Mouse (Mus musculus) CH12.LX (cell line): ENCODE results near the gene Plin2. TPM values are rescaled to one million over a fixed set of nuclear protein-coding genes. Genes with fewer than 3 reads are reported as not detected.
"Not testable (repeated sequence)": the region's sequence is repeated elsewhere in the genome, so short reads cannot be mapped to it uniquely, and the experiment has no call there.

Experiments used
- DNase-seq: peaks from one replicate; pipeline ENCODE4 v3.0.0-alpha.2; 2013; ENCODE audit errors: extremely low read depth
- H3K27ac ChIP-seq: 2 replicates; pipeline ENCODE4 v1.5.1; 2012; ENCODE audit warnings: low read depth, mild to moderate bottlenecking, control low read depth, moderate library complexity; ENCODE audit not compliant: insufficient read depth
- H3K27me3 ChIP-seq: replicated peaks from 2 replicates; pipeline ENCODE3; 2012; ENCODE audit warnings: inconsistent platforms
- H3K36me3 ChIP-seq, 2 experiments: replicated peaks in 1 of 2; 2 replicates each; pipeline versions ENCODE3 to v1.6.1; 2012; ENCODE audit warnings: inconsistent platforms in 1 of 2, low read length in 1 of 2, mild to moderate bottlenecking in 1 of 2, mixed read lengths in 1 of 2, moderate library complexity in 1 of 2; ENCODE audit not compliant: control insufficient read depth in 1 of 2, insufficient read depth in 1 of 2
- H3K4me1 ChIP-seq, 2 experiments: 2 replicates each; pipeline ENCODE4 v1.6.1; 2012; ENCODE audit warnings: inconsistent platforms in 1 of 2, moderate library complexity in 1 of 2; ENCODE audit not compliant: insufficient read depth in 2 of 2, control insufficient read depth in 1 of 2
- H3K4me2 ChIP-seq: 2 replicates; pipeline ENCODE4 v1.6.1; 2012; ENCODE audit warnings: low read depth, mild to moderate bottlenecking, control low read depth; ENCODE audit not compliant: poor library complexity, insufficient read depth, severe bottlenecking
- H3K4me3 ChIP-seq, 3 experiments: fragments of 150-350 bp in 1 of 3; sonication (generic) in 1 of 3; replicated peaks in 1 of 3; 2 replicates each; pipeline versions ENCODE3 to v1.5.1; 2011 to 2012; ENCODE audit warnings: low read depth in 2 of 3, low read length in 2 of 3, mild to moderate bottlenecking in 2 of 3, moderate library complexity in 2 of 3, control low read depth in 1 of 3, improper control_type of control experiment in 1 of 3, inconsistent platforms in 1 of 3, mixed read lengths in 1 of 3; ENCODE audit not compliant: poor library complexity in 1 of 3
- H3K79me2 ChIP-seq: replicated peaks from 2 replicates; pipeline ENCODE4 v1.6.1; 2012; ENCODE audit warnings: mild to moderate bottlenecking, moderate library complexity; ENCODE audit not compliant: control insufficient read depth, poor library complexity, insufficient read depth, severe bottlenecking; ENCODE audit errors: extremely low read depth
- H3K9ac ChIP-seq: 2 replicates; pipeline ENCODE4 v1.6.1; 2012; ENCODE audit warnings: low read depth, mild to moderate bottlenecking, control low read depth, moderate library complexity; ENCODE audit not compliant: insufficient read depth
- H3K9me3 ChIP-seq: replicated peaks from 2 replicates; pipeline ENCODE3; 2012; ENCODE audit warnings: low read length, inconsistent platforms, mixed read lengths
- CHD1 ChIP-seq: IDR thresholded peaks from 2 replicates; pipeline ENCODE4 v1.6.1; 2012; ENCODE audit warnings: low read depth, low read length, improper control_type of control experiment, inconsistent platforms
- CTCF ChIP-seq, 2 experiments: IDR thresholded peaks in 1 of 2; conservative IDR thresholded peaks in 1 of 2; 2 replicates each; pipeline ENCODE4 v1.5.1; 2011 to 2012; ENCODE audit warnings: low read depth in 2 of 2, low read length in 2 of 2, improper control_type of control experiment in 1 of 2, inconsistent platforms in 1 of 2, mild to moderate bottlenecking in 1 of 2, moderate library complexity in 1 of 2
- EP300 ChIP-seq: IDR thresholded peaks from 2 replicates; pipeline ENCODE4 v1.6.1; 2011; ENCODE audit warnings: low read length, improper control_type of control experiment
- ETS1 ChIP-seq: conservative IDR thresholded peaks from 2 replicates; pipeline ENCODE4 v1.6.1; 2012; ENCODE audit warnings: low read depth, mild to moderate bottlenecking, inconsistent platforms, low read length, improper control_type of control experiment, moderate library complexity
- GABPA ChIP-seq: IDR thresholded peaks from 2 replicates; pipeline ENCODE4 v1.6.1; 2012; ENCODE audit warnings: low read depth, low read length, improper control_type of control experiment, inconsistent platforms; ENCODE audit not compliant: insufficient replicate concordance
- KAT2A ChIP-seq: IDR thresholded peaks from 2 replicates; pipeline ENCODE4 v1.6.1; 2012; ENCODE audit warnings: low read length, improper control_type of control experiment, inconsistent platforms; ENCODE audit not compliant: insufficient replicate concordance
- MYC ChIP-seq: IDR thresholded peaks from 2 replicates; pipeline ENCODE4 v1.6.1; 2011; ENCODE audit warnings: low read depth, mild to moderate bottlenecking, improper control_type of control experiment, low read length
- PAX5 ChIP-seq: IDR thresholded peaks from 2 replicates; pipeline ENCODE4 v1.6.1; 2012; ENCODE audit warnings: low read length, inconsistent platforms, mixed read lengths
- POLR2AphosphoS2 ChIP-seq: IDR thresholded peaks from 2 replicates; pipeline ENCODE4 v1.6.1; 2011; ENCODE audit warnings: low read depth, low read length, improper control_type of control experiment
- SMC3 ChIP-seq: IDR thresholded peaks from 2 replicates; pipeline ENCODE4 v1.6.1; 2011; ENCODE audit warnings: low read depth, low read length, improper control_type of control experiment
- TBP ChIP-seq: conservative IDR thresholded peaks from 2 replicates; pipeline ENCODE4 v1.6.1; 2011; ENCODE audit warnings: low read depth, low read length, improper control_type of control experiment
- TCF12 ChIP-seq: IDR thresholded peaks from 2 replicates; pipeline ENCODE4 v1.6.1; 2014; ENCODE audit warnings: low read depth, mild to moderate bottlenecking, inconsistent platforms, low read length, improper control_type of control experiment
- UBTF ChIP-seq: IDR thresholded peaks from 2 replicates; pipeline ENCODE4 v1.6.1; 2012; ENCODE audit warnings: low read depth, mild to moderate bottlenecking, inconsistent platforms, low read length, improper control_type of control experiment, moderate library complexity
- USF1 ChIP-seq: IDR thresholded peaks from 2 replicates; pipeline ENCODE4 v1.6.1; 2014; ENCODE audit warnings: low read depth, mild to moderate bottlenecking, inconsistent platforms, low read length, improper control_type of control experiment
- dilution Hi-C: fragments of 300-500 bp; cut with MboI; formaldehyde crosslinking; loops from 2 replicates; pipeline ENCODE4 v1.14.3; 2020; ENCODE audit warnings: low sequenced_read_pairs; ENCODE audit not compliant: extremely low pct_unique_long_range_greater_than_20kb, extremely low pct_ligation_motif_present
- in situ Hi-C: fragments of 300-500 bp; cut with MboI; formaldehyde crosslinking; loops from 3 replicates; pipeline ENCODE4 v1.14.3; 2019; ENCODE audit warnings: low sequenced_read_pairs, low pct_ligation_motif_present, low pct_unique_long_range_greater_than_20kb, mixed read lengths
- polyA plus RNA-seq: library from polyadenylated mRNA; unstranded; fragments of >175 nt; gene quantifications from 2 replicates; pipeline ENCODE4 v1.2.1, GENCODE M21; 2012; ENCODE audit warnings: low read depth; ENCODE audit not compliant: insufficient read length
- total RNA-seq, 2 experiments: library from RNA; depleted of rRNA; stranded (reverse); fragments of 300-350 nt in 1 of 2; fragments of >200 nt in 1 of 2; gene quantifications; 2 replicates each; pipeline ENCODE4 v1.2.3; 2012 to 2014

Gene Plin2
- total and polyA plus RNA-seq, 3 experiments = 13.4 to 44.9 (median 22.9) TPM

DNA sequence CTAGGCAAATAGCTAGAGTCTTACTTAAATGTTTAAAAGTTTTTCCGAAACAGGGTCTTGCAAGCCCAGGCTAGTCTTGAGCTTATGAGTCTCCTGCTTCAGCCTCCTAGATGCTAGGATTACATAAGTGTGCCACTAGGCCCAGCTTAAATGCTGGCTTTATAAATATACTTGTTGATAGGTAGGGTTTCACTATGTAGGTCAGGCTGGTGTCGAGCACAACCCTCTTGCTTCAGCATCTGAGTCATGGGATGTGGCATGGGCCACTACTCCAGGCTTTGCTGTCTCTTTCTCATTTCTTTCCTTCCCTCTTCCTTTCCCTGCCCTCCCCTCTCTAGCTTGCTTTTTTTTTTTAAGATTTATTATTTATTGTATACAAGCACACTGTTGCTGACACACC is 9.8 kb upstream of the Plin2 start:
- Histone ChIP-seq H3K4me3 (no peak overlapping the region), H3K4me2 (no peak overlapping the region), H3K36me3 (no peaks in the 10 kb centered on the region), H3K27me3 (no peaks in the 10 kb centered on the region), H3K27ac (no peak overlapping the region), H3K9me3 (no peaks in the 10 kb centered on the region), H3K4me1 (0 out of 4 replicates have a peak, but pooled peaks cover 0 to 4% of the 10 kb centered on the region in 2 experiments), H3K79me2 (no peaks in the 10 kb centered on the region), H3K9ac (no peak overlapping the region)
- in situ Hi-C loops = loop anchor here (10.0 kb wide), 1 partner anchor 105 kb away; the partner anchor contains the start of gene Rraga
- TF ChIP-seq SMC3 = no peak
- no peak for TF ChIP-seq ETS1
- no peak for TF ChIP-seq KAT2A
- TF ChIP-seq UBTF = no peak
- TF ChIP-seq CHD1 = no peak
- DNase-seq = no peak
- dilution Hi-C loops = no loop called here

DNA sequence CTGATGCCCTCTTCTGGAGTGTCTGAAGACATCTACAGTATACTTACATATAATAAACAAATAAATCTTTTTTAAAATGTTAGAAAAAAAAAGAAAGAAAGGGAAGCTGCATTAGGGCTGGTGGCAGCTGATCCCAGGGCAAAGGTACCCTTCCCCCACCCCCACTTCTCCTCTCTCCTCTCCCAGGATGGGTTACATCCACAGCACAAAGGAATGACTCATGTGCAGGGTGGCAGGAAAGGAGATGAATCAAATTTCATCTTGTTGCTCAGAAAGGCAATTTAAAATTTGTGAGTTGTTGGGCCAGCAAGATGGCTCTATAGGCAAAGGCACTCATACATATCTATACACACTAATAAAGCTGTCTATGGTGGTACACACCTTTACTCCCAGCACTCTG is 6.9 kb upstream of the Plin2 start:
- no peak overlapping the region for H3K4me2 ChIP-seq
- no peaks in the 10 kb centered on the region for H3K79me2 ChIP-seq
- TF ChIP-seq GABPA (no peak), USF1 (no peak), PAX5 (no peak), POLR2AphosphoS2 (no peak), EP300 (no peak), CTCF (conservative IDR thresholded peaks at IDR 0.05 in 1 of 2, IDR thresholded peaks at IDR 0.05 in 1 of 2; ENCODE audit: low read depth in 2 of 2, low read length in 2 of 2) (no peak), TBP (no peak), MYC (no peak), TCF12 (no peak), SMC3 (no peak)
- in situ Hi-C loops = no loop called here
- no peaks in the 10 kb centered on the region for H3K27me3 ChIP-seq
- H3K36me3 ChIP-seq = no peaks in the 10 kb centered on the region
- no peak overlapping the region for H3K9ac ChIP-seq
- no peaks in the 10 kb centered on the region for H3K9me3 ChIP-seq
- dilution Hi-C loops = no loop called here
- peaks cover 2 to 13% of the 10 kb centered on the region in 2 experiments; a peak in 2 of 4 replicates for H3K4me1 ChIP-seq
- no peak overlapping the region for H3K4me3 ChIP-seq
- DNase-seq = no peak
- no peak overlapping the region for H3K27ac ChIP-seq

DNA sequence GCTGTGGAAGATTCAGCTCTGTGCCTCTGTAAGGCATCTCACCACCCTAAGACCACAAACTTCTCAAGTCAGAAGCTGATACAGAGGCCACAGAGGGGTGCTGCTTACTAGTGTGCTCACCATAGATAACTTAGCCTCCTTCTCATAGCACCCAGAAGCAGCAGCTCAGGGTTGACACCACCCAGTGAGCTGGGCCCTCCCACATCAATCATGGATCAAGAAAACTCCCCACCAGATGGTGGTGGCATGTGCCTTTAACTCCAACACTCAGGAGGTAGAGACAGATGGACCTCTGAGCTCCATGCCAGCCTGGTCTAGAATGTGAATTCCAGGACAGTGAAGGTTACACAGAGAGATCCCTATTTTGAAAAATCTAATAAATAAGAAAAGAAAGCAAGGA is 4.9 kb upstream of the Plin2 start:
- in situ Hi-C loops, dilution Hi-C loops, H3K79me2 ChIP-seq, H3K9ac ChIP-seq, H3K4me3 ChIP-seq, H3K9me3 ChIP-seq, H3K27ac ChIP-seq, H3K36me3 ChIP-seq, H3K27me3 ChIP-seq, DNase-seq, H3K4me2 ChIP-seq: not testable (repeated sequence)
- H3K4me1 ChIP-seq = peaks cover 2 to 32% of the 10 kb centered on the region in 2 experiments; a peak in 3 of 4 replicates

DNA sequence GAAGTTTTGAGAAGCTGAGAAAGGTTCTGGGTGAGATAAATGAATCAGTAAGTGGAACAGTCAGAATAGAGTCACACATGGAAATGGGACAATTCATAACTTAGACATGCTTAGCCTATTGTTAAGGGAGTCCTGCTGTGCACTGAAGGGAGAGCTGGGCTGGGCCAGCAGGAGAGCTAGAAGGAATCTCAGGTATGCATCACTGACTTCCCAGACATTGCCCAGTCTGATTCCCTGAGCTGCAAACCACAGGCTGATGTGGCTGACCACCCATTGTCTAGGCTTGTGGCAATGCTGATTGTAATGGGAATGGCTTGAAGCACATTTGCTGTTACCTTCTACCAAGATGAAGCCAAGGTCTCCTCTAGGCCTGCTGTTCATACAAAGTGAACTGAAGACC is 4.3 kb upstream of the Plin2 start:
- H3K36me3 ChIP-seq, in situ Hi-C loops, H3K9me3 ChIP-seq, H3K4me2 ChIP-seq, H3K27ac ChIP-seq, H3K27me3 ChIP-seq, dilution Hi-C loops, H3K4me3 ChIP-seq, H3K9ac ChIP-seq, H3K79me2 ChIP-seq, DNase-seq: not testable (repeated sequence)
- peaks cover 2 to 32% of the 10 kb centered on the region in 2 experiments; a peak in 3 of 4 replicates for H3K4me1 ChIP-seq
